Mouse (Mus musculus): ENCODE data around the gene Pitpnc1.

- TF ChIP-seq CTCF (IDR thresholded peaks at IDR 0.05; ENCODE audit: low read depth) (peak; percentile 39; the same call in 1 of the 2 replicates), EP300 (IDR thresholded peaks at IDR 0.05; ENCODE audit: low read depth) (peak; percentile 33)
These were observed at the start of gene Pitpnc1 for GRCm38 (mm10) chr11:107470521-107471041.
